Mouse (Mus musculus) cerebellum, adult 9-11 months (tissue): ENCODE data around the gene Dqx1.

ENCODE experiments used
- DNase-seq: peaks from one replicate; pipeline ENCODE4 v3.0.0; 2022

Dqx1 gene

DNA sequence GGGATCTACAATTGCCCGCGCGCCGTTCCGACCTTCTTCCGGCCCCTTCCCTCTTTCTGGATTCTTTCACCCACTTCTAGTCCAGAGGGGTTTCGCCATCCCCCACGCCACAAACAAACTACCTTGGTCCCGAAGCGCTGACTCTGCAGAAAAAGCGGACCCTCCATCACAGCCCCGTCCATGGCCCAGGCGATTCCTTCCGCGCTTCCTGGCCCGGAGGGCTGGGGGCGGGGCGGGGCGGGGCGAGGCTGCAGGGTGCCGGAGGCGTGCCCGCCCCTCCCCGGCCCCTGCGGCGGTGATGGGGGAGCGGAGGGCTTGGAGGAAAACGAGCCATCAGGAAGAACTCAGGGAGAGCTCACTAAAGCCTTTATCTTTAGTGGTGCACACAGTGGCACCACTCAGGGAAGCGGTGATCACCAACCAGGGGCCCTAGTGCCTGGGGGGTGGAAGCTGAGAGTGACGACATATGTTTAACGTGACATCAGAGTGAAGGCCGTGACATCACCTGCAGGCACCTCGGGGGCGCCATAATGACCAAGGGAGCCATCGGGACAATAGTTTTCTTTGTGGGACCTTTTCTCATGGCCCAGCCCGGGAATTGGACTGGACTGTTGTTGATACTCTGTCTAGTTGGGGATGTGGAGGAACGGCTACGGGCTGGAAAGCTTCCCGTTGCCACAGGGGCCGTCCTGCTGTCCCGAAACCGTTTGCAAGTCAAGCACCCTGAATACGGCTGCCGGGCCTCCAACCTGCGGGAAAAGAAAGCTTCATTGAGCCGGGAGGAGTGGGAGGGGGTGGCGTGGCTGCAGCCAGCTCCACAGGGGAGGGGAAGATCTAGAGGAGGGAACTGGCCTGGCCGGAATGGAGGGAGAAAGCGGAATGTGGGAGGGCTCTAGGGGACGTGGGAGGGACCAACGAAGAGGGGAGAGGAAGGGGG is 24.1 kb upstream of the Dqx1 start, which contains the start of the genes Dok1 and Loxl3:
Gene Dok1, minus strand, starts transcription at position 223 of the 937 bp plus-strand sequence.
Gene Loxl3, plus strand, starts transcription at position 925 of the 937 bp plus-strand sequence.
- no peak for DNase-seq

DNA sequence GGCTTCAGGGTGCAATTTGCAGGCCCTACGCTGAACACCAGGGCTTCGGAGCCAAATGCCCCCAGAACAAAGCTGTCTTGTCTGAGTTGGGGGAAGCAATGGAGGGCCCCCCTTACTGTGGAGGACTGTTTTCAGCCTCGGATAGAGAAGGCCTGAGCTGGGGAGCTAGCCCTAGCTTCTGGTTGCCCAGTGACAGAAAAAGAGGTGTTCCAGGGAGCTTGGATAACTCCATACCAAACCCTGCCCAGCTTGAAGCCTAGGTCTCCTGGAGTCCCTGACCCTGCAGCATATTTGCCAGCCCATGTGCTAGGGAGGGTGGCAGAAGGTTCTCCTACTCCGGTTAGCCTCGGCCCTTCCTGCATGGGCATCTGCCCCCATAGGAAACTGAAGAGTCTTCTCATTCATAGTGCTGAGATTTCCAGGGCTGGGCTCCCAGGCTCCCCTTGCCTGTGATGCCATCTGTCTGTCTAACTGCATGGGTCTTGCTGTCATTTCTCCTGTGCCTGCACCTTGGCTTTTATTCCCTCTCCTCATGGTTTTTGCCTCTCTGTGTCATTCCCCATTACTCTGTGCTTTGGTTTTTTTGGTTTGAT is 23.1 kb upstream of the Dqx1 start:
- no peak for DNase-seq

DNA sequence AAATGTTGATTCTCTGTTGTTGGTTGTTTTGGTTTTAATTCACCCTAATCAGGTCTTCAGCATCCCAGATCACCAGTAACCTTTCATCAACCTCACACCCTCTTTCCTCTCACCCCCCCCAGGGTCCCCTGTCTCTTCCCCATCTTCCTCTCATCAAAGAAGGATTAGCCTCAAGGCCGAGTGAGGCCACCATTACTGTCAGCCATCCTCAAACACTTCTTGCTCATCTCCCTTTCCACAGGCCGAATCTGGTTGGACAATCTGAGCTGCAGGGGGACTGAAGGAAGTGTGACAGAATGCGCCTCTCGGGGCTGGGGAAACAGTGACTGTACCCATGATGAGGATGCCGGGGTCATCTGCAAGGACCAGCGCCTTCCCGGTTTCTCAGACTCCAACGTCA is 20.5 kb upstream of the Dqx1 start:
- DNase-seq: no peak

DNA sequence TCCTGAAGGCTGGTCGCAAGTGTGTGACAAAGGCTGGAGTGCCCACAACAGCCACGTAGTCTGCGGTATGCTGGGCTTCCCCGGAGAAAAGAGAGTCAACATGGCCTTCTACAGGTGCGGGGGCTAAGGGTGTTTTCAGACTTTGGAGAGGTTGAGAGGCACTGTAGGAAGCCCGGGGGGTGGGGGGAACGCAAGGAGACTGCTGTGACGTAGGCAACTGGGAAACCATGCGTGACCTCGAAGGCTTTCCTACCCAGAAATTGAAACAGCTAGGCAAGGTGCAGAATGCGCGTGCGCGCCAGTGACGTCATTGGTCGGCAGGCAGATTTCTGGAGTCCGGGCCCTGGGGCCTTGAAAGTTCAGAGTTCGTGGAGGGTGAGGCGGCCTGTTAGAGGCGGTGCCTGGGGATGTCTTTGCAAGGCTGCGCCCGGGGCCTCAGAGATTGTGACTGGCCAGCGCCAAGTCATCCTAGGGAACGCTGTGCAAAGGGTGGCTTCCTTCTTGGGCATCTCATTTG is 19.1 kb upstream of the Dqx1 start:
- DNase-seq: peak; percentile 85

DNA sequence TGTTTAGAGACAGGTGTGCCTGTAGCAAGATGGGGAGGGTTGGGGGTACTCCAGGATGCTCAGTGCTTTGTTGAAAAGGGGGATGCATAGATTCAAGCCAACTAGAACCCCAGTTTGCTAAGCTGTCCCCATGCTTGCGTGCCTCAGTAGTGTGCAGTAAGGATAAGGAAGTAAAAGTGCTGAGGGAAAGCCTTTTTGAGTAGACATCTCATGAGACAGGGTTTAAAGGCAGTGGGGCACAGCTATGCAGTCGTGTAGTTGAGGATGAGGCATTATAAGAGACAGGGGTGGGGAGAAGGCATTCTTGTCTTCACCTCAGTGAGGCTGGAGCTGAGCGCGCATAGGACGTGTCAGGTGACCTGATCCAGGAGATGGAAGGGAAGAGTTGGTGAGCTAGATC is 17.0 kb upstream of the Dqx1 start:
- DNase-seq: no peak

DNA sequence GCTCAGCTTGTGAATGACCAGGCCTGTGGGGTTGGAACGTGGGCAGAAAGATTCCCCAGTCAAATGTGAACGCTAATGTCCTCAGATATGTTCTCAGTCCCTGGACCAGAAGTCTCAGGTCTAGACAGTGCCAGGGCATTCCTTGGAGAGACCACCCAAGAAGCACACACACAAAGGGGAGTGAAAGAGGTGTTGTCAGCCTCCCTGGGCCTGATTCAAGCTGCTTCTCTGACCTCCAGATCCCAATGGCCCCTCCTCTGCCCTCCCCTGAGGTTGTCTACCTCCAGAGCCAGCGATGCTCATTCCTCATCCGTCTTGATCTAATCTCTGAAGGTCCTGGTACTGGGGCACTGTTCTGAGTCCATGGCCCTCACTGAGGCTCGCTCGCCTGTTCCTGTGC is 14.1 kb upstream of the Dqx1 start:
- DNase-seq: no peak

DNA sequence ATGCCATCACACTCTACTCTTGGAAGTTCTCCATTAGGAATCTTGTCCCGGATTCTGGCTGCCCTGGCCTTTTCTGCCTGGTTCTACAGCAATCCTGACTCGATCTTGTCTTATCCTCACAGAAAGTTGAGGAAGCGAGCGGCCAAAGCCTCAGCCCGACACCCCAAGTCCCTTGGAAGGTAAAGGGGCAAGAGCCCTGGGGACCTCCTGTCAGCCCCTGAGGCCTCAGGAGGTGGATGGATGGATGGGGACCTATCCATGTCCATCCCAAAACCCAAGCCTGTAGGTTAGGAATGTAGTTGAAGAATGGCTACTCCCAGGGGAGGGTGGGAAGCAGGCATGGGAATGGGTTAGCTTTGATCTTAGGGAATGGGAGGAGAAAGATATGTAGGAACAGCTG is 13.7 kb upstream of the Dqx1 start:
- no peak for DNase-seq

DNA sequence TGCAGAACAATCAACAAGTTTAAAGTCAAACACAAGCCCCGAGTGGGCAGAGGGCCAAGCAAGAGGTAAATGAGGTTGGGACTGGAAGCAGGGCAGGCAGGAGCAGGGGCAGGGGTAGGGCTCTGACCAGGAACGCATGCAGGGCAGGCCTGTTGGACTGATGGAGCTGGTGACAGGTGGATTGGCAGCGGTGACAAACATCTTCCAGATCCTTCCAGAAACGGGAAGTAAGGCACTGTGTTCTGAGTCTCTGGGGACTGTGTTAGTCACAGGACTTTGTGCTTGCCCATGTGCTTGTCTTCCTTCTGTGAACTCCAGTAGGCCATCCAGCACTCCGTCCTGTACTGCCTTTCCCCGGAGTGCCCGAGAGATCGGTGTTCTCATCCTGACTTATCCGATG is 12.9 kb upstream of the Dqx1 start:
- DNase-seq: no peak

DNA sequence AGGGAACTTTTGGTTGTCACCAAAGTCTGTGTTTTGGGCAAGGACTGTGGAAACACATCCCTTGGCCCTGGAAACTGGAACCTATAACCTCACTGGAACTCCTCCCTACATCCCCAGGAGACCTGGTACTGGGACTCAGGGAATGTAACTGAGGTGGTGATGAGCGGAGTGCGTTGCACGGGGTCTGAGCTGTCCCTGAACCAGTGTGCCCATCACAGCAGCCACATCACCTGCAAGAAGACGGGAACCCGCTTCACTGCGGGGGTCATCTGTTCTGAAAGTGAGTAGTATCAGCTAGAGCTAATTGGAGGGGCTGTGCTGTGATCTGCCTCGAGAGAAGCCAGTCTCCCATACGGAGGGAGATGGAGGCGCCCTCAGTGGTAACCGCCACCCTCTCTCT is 8.3 kb upstream of the Dqx1 start:
- DNase-seq: no peak

DNA sequence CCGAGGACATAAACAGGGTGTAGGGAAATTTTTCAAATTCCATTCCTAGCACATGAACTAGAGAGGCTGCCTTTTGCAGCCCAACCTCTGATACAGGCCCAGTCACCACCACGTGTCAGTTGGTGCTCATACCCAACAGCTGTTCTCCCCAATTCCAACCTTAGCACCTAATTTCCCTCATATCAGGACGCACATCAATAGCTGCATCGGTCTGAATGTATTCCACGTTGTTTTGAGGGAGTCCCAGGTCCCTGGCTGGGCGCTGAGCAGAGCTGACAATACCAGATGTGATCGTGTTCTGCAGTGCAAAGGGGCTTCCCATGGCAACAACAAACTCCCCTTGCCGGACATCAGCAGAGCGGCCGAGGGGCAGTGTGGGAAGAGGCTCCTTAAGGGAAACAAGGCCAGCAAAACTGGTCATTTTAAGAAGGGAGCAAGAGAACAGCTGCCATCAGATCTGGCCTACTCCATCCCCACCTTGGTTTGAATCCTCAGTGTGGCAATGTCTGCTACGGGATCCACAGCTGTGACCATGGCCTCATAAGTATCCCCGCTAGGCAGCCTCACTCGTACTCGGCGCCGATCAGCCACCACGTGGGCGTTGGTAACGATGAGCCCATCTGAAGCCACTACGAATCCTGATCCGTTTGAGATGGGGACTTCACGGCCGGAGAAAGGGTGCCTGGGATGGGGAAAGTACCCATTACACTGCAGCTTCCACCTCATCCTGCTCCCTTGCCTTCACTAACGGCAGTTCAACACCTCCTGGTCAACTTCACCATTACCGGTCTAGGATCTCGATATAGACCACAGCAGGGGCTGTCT is 4.3 kb upstream of the Dqx1 start:
- DNase-seq: peak; percentile 43

DNA sequence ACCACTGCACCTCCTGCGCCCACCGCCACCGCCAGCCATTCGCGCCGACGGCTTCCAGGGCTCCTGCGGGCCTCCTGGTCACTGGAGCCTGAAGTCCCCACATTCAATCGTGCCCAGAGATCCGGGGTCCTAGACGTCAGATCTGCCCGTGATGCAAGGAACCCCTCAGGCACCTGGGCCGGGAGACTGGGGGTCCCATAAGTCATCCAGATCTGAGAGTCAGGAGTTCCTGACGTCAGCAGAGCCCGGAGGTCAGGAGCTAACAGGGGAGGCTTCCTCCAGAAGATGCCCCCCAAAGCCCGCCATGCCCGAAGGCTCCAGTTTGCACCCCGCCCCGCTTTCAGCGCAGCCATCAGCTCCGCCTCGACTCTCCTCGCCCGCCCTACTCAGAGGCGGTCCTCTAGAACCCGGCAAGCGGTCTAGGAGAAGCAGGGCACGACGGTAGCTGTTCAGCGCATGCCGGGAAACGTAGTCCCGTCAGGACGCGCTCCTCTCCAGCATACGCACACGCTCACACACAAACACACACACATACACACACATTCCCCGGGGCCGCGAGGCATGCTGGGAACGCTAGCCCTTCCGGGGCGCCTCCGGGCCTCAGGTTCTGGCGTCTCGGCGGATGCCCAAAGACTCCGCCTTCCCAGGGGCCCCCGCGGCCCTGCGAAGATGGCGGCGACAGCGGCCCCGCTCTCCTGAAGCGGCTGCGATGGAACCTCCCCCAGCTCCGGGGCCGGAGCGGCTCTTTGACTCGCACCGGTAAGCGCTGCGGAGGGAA is 3.4 kb upstream of the Dqx1 start, which contains the start of gene Aup1:
Gene Aup1, plus strand, starts transcription at position 448 of the 778 bp plus-strand sequence.
- peak; percentile 97 for DNase-seq

DNA sequence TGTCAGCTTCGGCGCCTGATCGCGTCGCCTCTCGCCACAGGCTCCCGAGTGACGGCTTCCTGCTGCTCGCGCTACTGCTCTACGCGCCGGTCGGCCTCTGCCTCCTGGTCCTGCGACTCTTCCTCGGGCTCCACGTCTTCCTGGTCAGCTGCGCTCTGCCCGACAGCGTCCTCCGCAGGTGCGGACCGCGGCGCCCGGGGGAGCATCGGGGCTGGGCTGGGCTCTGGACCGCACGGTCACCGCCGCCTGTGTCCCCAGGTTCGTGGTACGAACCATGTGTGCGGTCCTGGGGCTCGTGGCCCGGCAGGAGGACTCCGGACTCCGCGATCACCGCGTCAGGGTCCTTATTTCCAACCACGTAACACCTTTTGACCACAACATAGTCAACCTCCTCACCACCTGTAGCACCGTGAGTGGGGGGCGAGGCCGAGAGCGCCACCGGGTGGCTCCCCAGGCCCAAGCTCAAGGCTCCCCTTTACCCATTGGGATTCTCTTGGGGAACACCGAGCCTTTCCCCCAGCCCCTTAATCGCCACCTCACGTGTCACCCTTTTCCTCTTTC is 2.7 kb upstream of the Dqx1 start, which contains the start of gene Htra2:
Gene Htra2, minus strand, starts transcription at position 403 of the 561 bp plus-strand sequence.
- no peak for DNase-seq

DNA sequence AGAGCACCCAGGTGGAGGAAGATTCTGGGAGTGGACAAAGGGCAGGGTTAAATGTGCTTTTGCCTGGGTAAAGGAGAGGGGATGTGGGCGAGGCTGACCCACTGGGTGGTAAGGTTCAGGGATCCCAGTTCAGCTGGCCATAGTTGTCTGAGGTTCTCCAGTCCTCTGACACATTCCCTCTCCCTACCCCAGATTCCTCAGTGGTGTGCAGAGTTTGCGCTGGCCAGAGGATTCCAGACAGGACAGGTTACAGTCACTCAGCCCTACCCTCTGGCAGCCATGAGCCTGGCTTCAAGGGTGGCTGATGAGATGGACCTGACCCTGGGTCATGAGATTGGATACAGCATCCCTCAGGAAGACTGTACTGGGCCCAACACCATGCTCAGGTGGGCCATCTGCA is 1.1 kb downstream of the Dqx1 start:
- no peak for DNase-seq

DNA sequence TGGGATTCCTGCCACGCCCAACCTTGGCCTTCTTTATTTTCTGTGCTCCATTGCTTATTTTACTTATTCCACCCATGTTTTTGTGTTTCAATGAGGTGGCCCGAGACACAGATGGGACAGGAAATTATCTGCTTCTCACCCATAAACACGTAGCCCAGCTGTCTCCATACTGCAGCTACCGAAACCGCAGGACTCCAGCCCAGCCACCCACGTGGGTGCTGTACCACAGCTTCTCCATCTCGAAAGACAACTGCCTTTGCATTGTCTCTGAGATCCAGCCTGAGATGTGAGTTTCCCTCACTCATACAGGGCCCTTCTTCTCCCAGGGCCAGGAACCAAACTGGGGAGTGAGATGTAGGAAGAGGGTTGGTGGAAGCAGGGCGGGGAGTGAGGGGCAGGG is 8.4 kb downstream of the Dqx1 start:
- no peak for DNase-seq

DNA sequence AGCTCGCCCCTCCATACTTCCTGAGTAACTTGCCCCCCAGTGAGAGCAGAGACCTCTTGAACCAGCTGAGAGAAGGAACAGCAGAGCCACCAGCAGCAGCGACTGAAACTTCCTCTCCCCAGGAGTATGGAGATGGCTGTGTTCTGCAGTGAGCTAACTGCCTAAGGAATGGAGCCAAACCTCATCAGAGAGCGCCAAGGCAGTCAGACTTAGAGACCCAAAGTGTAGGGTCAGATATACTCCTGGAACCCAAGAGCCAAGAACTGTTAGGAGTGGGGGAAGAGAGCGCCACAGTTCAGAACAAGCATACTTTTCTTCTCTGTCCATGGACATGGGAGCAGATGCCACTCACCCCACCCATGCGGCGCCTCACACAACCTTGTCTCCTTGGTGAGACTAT is 8.8 kb downstream of the Dqx1 start:
- DNase-seq: no peak

DNA sequence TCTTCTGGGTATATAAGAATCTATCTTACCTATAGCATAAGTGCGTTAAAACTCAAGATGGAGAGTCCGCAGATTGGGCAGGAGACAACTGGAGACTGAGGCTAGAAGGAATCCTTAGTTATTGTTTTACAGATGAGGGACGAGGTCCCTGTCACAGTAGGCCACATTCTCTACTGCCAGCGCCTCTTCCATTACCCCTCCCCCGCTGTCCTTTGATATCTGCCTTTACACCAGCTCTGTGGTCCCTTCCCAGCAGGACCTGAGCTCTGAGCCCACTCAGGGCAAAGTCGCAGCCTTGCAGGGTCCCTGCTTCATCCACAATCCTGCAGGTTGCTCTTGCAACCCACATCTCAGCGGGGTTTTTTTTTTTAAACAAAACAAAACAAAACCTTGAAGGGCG is 10.6 kb downstream of the Dqx1 start:
- DNase-seq: no peak

DNA sequence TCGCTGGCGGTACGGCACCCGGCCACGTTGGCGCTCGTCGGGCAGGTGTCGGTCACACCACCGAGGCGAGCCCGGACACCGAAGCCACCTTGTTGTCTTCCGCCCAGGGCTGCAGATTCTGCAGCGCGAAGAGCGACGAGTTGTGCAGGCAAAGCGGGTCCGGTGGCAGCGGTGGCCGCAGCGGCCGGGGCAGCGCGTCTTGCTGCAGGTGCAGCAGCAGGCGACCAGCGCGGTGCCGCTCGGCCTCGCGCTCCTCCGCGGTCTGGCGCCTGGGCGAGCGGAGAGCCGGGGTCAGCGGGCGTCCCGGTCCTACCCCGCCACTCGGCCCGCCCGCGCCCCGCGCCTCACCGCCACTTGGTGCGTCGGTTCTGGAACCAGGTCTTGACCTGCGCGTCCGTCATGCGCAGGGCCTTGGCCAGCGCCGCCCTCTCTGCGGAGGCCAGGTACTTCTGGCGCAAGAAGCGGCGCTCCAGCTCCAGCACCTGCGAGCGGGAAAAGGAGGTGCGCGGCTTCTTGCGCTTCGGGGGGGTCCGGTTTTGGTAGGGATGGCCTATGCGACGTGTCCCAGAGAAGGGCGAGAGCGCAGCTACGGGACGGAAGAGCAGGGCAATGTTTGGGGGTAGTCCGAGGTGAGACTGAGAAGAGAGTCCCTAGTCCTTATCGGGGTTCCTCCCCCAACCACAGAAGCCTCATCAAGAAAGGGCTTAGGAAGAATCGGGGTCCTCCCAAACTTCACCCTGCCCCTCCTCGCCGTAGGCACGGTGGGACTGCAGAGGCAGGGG is 11.3 kb downstream of the Dqx1 start:
- DNase-seq: no peak

DNA sequence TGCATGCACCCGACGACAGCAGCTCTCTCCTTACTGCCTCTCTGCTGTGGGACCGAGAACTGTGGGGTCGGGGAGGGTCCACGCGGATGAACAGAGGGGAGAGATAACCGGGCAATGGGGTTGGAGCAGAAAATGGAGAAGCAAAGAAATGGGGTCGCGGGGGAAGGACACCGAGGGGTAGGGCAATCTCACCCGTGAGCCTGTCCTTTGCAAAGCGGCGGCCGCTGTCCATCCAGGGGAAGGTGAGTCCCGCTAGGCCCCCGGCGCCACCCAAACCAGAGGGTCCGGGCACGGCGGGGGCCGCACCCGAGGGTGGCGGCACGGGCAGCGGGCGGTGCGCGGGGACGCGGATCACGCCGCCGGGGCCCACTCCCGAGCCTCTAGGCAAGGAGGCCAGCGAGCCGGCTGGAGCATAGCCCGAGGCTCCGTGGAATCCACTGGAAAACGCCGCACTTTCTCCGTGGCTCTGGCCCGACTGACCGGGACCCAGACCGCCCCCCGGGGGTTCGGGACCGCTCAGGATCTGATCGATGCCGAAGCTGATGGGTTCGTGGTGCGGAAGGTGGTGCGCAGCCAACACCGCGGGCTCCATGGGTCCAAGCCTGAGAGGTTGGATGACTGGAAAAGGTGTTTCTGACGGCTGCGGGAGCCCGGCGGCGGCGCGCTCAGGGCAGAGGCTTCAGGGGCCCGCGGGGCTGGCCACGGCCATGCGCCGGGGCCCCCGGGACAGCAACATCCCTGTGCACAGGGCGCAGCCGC is 12.0 kb downstream of the Dqx1 start:
- no peak for DNase-seq

DNA sequence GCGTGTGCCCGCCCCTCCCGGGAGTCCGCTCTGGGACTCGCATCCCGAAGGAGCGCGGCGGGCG is 12.4 kb downstream of the Dqx1 start, which contains the start of gene Tlx2:
Gene Tlx2, minus strand, starts transcription at position 47 of the 64 bp plus-strand sequence.
- DNase-seq: no peak

DNA sequence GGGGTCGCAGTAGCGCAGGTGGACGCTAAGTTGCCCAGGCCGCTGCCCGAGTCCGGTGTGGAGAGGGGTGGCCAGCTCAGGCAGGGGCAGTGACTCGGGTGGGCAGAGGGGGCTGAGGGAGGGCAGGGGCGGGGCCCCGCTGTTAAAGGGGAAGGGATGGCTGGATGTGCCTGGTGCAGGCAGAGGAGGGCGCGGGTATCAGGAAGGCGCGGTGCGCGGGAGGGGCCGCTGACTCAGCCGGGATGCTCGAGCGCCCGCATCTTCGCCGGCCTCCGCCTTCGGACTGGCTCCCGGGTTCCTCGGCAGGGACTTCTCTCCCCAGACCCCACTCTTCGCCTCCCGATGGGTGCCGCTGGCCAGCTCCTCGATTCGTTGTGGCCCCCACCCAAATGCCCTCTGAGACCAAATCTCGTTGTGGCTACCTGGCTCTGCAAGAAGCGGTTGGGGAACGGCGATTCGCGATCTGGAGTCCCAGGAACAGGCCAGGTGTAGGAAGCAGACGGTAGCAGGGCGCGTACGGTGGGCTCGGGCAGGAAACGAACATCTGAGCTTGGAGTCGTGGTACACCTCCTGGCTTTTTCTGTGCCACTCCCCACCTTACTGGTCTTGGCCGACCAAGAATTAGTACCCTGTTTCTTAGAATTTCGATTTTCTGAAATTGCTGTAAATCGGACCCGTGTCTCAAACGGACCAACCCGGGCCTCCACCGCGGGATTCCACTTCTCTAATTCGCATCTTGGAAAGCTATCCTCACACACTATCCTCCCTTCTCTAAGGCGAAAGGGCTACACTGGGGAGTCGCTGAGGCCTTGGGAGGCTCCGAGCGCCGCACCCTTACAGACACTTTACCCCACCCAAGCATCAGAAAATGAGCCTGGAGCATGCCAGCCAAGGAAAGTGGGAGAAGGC is 12.9 kb downstream of the Dqx1 start:
- DNase-seq: no peak
